Mouse (Mus musculus) liver, embryonic 18 days (tissue): ENCODE measurements around the gene Skiv2l. TPM values are rescaled to one million over a fixed set of nuclear protein-coding genes. Genes with fewer than 3 reads are reported as not detected.

ENCODE experiments used
- polyA plus RNA-seq: library from polyadenylated mRNA; depleted of rRNA; stranded (reverse); fragments of >200 nt; gene quantifications from 2 replicates; pipeline ENCODE4 v1.2.3, GENCODE M21; 2012; rRNA removed

The Skiv2l gene
- polyA plus RNA-seq: 18.6 and 23.0 TPM in 2 replicates

GRCm38 (mm10) chr17:34849722-34850516, at the start of gene Skiv2l, which contains the start of gene Nelfe:
TSS of gene Skiv2l (minus strand) at chr17:34850210.
TSS of gene Nelfe (plus strand) at chr17:34850391.

DNA sequence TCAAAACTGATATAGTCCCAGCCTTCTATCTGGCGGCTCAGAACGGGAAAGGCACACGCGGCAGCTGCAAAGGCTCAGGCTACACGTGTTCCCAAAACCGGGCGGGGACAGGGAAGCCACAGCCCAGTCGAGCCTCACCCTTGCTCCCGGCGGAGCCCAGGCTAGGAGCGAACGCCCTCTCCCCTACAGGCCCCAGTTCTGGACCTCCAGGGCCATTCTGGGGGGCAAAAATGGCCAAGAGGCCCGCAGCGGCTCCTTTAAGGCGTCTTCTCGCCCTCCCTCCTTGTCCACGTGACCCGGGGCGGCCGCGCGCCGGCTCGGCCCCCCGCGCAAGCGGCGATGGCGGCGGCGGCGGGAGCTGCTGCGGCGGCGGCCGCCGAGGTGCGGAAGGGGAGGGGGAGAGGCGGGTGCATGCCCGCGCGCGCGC, 48.2 kb upstream of the Skiv2l start, which contains the start of the genes C2 and Ehmt2:
Gene C2 (minus strand): TSS at position 106 of the 427 bp plus-strand sequence.
Gene Ehmt2 (plus strand): TSS at position 310 of the 427 bp plus-strand sequence.

DNA sequence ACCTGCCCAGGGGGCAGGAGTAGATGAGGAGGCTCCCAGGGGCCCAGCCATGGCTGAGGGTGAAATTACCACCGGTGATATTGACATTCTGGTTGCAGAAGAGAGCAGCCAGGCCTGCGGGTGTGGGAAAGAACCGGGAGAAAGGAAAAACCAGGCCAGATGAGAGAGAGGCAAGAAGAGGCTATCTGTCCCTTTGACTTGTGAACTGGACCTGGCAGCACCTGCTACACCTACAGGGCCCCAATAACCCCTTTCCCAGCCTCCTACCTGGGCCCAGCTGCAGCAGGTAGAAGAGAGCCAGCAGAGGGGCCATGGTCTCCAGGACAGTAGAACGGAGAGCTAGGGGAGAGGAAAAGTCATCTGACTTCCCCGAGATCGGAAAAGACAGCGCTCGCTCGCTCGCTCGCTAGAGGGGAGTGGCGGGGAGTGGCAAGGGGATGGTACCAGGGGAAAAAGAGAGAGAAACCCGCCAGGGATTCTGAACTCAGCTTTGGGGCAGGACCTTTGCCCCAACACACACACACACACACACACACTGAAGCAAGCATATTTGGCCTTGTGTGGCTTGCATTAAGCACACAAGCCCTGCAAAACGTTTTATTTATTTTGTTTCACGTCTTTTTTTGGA, 31.8 kb upstream of the Skiv2l start, which contains the start of gene Gm20547:
Gene Gm20547 (minus strand): TSS at position 360 of the 628 bp plus-strand sequence.

GRCm38 (mm10) chr17:34879336-34879879, 29.4 kb upstream of the Skiv2l start, which contains the start of gene Zbtb12:
TSS of gene Zbtb12 (plus strand) at chr17:34879483.

GRCm38 (mm10) chr17:34862416-34863081, 12.5 kb upstream of the Skiv2l start, which contains the start of gene Cfb:
TSS of gene Cfb (minus strand) at chr17:34862518.

GRCm38 (mm10) chr17:34836856-34837221, 13.2 kb downstream of the Skiv2l start, which contains the start of the genes Stk19 and Dxo:
TSS of gene Stk19 (minus strand) at chr17:34836945.
TSS of gene Dxo (plus strand) at chr17:34837019.

GRCm38 (mm10) chr17:34804301-34804700, 45.7 kb downstream of the Skiv2l start, which contains the start of gene Cyp21a1:
TSS of gene Cyp21a1 (minus strand) at chr17:34804561.

Other genes with a start within 250 kb of the Skiv2l start
- 70.1 and 71.2 TPM in 2 replicates for gene Rnf5, start 246.5 kb downstream of the Skiv2l start, polyA plus RNA-seq
- 28.5 and 31.7 TPM in 2 replicates for gene Agpat1, start 245.9 kb downstream of the Skiv2l start, polyA plus RNA-seq
- 0.44 and 0.77 TPM in 2 replicates for gene Egfl8, start 234.2 kb downstream of the Skiv2l start, polyA plus RNA-seq
- gene Ppt2, start 221.7 kb downstream of the Skiv2l start, polyA plus RNA-seq: 14.4 and 16.0 TPM in 2 replicates
- gene Prrt1, start 220.7 kb downstream of the Skiv2l start, polyA plus RNA-seq: 0.03 and 0.06 TPM in 2 replicates
- 1.1 and 1.2 TPM in 2 replicates for gene Fkbpl, start 205.4 kb downstream of the Skiv2l start, polyA plus RNA-seq
- 13.7 and 14.1 TPM in 2 replicates for gene Atf6b, start 203.1 kb downstream of the Skiv2l start, polyA plus RNA-seq
- 0.65 and 0.73 TPM in 2 replicates for gene Tnxb, start 179.7 kb downstream of the Skiv2l start, polyA plus RNA-seq
- gene C4b, start 106.3 kb downstream of the Skiv2l start, polyA plus RNA-seq: 128 and 142 TPM in 2 replicates
- gene Cyp21a1, start 45.6 kb downstream of the Skiv2l start, polyA plus RNA-seq: not detected in 2 replicates
- 12.4 and 13.7 TPM in 2 replicates for gene Stk19, start 13.3 kb downstream of the Skiv2l start, polyA plus RNA-seq
- gene Dxo, start 13.2 kb downstream of the Skiv2l start, polyA plus RNA-seq: 16.6 and 19.9 TPM in 2 replicates
- gene Nelfe, start 181 bp upstream of the Skiv2l start, polyA plus RNA-seq: 26.7 and 28.4 TPM in 2 replicates
- 687 and 748 TPM in 2 replicates for gene Cfb, start 12.3 kb upstream of the Skiv2l start, polyA plus RNA-seq
- 4.8 and 6.3 TPM in 2 replicates for gene Zbtb12, start 29.3 kb upstream of the Skiv2l start, polyA plus RNA-seq
- gene Gm20547, start 31.8 kb upstream of the Skiv2l start, polyA plus RNA-seq: 0.04 and 0.05 TPM in 2 replicates
- 36.4 and 36.8 TPM in 2 replicates for gene C2, start 48.1 kb upstream of the Skiv2l start, polyA plus RNA-seq
- gene Ehmt2, start 48.3 kb upstream of the Skiv2l start, polyA plus RNA-seq: 30.4 and 37.6 TPM in 2 replicates
- 3.8 and 5.8 TPM in 2 replicates for gene Slc44a4, start 64.3 kb upstream of the Skiv2l start, polyA plus RNA-seq
- 21.1 and 21.2 TPM in 2 replicates for gene Neu1, start 81.0 kb upstream of the Skiv2l start, polyA plus RNA-seq
- gene Hspa1b, start 109.0 kb upstream of the Skiv2l start, polyA plus RNA-seq: 3.1 and 3.3 TPM in 2 replicates
- gene Gm20481, start 119.7 kb upstream of the Skiv2l start, polyA plus RNA-seq: not detected in 2 replicates
- 1.9 and 2.5 TPM in 2 replicates for gene Hspa1a, start 121.9 kb upstream of the Skiv2l start, polyA plus RNA-seq
- gene Hspa1l, start 122.5 kb upstream of the Skiv2l start, polyA plus RNA-seq: 0.06 and 0.07 TPM in 2 replicates
- gene Lsm2, start 131.7 kb upstream of the Skiv2l start, polyA plus RNA-seq: 64.3 and 69.6 TPM in 2 replicates
- gene Vars, start 150.8 kb upstream of the Skiv2l start, polyA plus RNA-seq: 42.1 and 47.2 TPM in 2 replicates
- 0.17 and 0.23 TPM in 2 replicates for gene Vwa7, start 166.4 kb upstream of the Skiv2l start, polyA plus RNA-seq
- 4.3 and 5.0 TPM in 2 replicates for gene Sapcd1, start 177.8 kb upstream of the Skiv2l start, polyA plus RNA-seq
- 7.7 and 8.5 TPM in 2 replicates for gene Msh5, start 196.5 kb upstream of the Skiv2l start, polyA plus RNA-seq
- gene Clic1, start 199.8 kb upstream of the Skiv2l start, polyA plus RNA-seq: 88.4 and 92.7 TPM in 2 replicates
- 13.9 and 14.9 TPM in 2 replicates for gene Ddah2, start 208.8 kb upstream of the Skiv2l start, polyA plus RNA-seq
- gene Ly6g6c, start 215.2 kb upstream of the Skiv2l start, polyA plus RNA-seq: 0.06 TPM in 1 of 2 replicates, not detected in the other
- 1.5 and 1.9 TPM in 2 replicates for gene Mpig6b, start 216.0 kb upstream of the Skiv2l start, polyA plus RNA-seq
- gene Ly6g6e, start 226.7 kb upstream of the Skiv2l start, polyA plus RNA-seq: 0.28 and 0.30 TPM in 2 replicates
- 0.71 and 0.79 TPM in 2 replicates for gene Ly6g6d, start 227.9 kb upstream of the Skiv2l start, polyA plus RNA-seq
- 4.7 and 4.8 TPM in 2 replicates for gene Ly6g6f, start 235.4 kb upstream of the Skiv2l start, polyA plus RNA-seq
- 32.1 and 32.4 TPM in 2 replicates for gene Abhd16a, start 239.1 kb upstream of the Skiv2l start, polyA plus RNA-seq